Mouse (Mus musculus) megakaryocyte, embryonic 14.5 days (primary cell): ENCODE results near the gene Ddt. TPM values are rescaled to one million over a fixed set of nuclear protein-coding genes. Genes with fewer than 3 reads are reported as not detected.
A peak's percentile ranks its signal among the peaks of the same experiment; 100 is the strongest.
"Not testable (repeated sequence)": the region's sequence is repeated elsewhere in the genome, so short reads cannot be mapped to it uniquely, and the experiment has no call there.

Experiments used
- H3K27me3 ChIP-seq: replicated peaks from 2 replicates; pipeline ENCODE3; 2012; ENCODE audit warnings: inconsistent platforms
- H3K36me3 ChIP-seq: replicated peaks from 2 replicates; pipeline ENCODE3; 2012; ENCODE audit warnings: low read length, inconsistent platforms, mixed read lengths
- H3K4me1 ChIP-seq: 2 replicates; pipeline ENCODE4 v1.6.1; 2012; ENCODE audit warnings: inconsistent platforms
- H3K4me3 ChIP-seq: replicated peaks from 2 replicates; pipeline ENCODE3; 2012; ENCODE audit warnings: moderate library complexity, mild to moderate bottlenecking, inconsistent platforms
- H3K9me3 ChIP-seq: 2 replicates; pipeline ENCODE4 v1.6.1; 2012; ENCODE audit warnings: inconsistent platforms
- FLI1 ChIP-seq: IDR thresholded peaks from 2 replicates; pipeline ENCODE4 v1.6.1; 2012; ENCODE audit warnings: low read length, inconsistent platforms, mixed read lengths
- GATA1 ChIP-seq: IDR thresholded peaks from 3 replicates; pipeline ENCODE4 v1.6.1; 2012; ENCODE audit warnings: mixed read lengths, low read length, inconsistent platforms, borderline replicate concordance
- polyA plus RNA-seq: library from polyadenylated mRNA; stranded (reverse); fragments of >175 nt; gene quantifications from 2 replicates; pipeline ENCODE4 v1.2.3, GENCODE M21; 2012; ENCODE audit warnings: low replicate concordance; ENCODE audit not compliant: insufficient read depth

Ddt gene
- polyA plus RNA-seq, 1 experiment: 91.0 TPM

DNA sequence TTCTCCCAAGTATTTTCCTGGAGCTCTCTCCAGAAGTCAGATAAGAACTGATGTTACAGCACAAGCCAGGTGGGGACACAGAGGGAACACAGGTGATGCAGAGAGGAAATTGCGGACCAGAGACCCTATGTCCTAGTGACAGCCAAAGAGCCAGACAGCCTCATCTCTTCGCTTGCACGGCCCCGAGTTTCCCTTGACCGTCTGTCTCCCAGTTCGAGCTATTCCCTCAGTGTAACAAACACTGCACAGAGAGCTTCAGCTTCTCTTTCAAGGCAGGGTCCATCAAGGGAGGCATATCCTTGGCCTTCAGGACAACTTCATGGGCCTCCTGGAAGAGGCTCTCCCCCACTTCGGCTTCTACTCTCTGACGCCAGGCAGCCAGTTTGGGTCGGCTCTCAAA is 1.4 kb upstream of the Ddt start:
- no peaks in the 10 kb centered on the region for H3K36me3 ChIP-seq

DNA sequence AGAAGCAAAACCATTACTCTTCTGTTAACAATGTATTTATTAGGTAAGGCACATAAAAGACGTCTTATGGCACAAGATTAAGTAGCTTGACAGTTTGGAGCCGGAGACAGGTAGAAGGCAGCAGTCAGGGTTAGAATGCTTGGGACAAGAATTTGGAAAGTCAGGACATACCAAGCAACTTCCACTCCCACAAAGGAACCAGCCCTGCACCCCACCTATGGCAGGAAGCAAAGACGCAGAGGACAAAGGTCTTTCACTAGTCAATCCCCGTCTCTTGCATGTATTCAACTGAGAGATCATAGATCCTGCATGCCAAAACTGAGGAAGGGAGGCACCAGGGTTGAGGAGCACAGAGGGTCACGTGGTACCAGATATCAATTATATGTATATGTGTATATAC is 888 bp upstream of the Ddt start:
- H3K36me3 ChIP-seq: no peaks in the 10 kb centered on the region
- peaks cover 16% of the 10 kb centered on the region for H3K4me1 ChIP-seq
- H3K9me3 ChIP-seq: no peaks in the 10 kb centered on the region
- H3K4me3 ChIP-seq: no peak overlapping the region
- peaks cover 21% of the 10 kb centered on the region for H3K27me3 ChIP-seq
- TF ChIP-seq FLI1 (no peak), GATA1 (no peak)

More for the DNA sequence above, 1.4 kb upstream of the Ddt start:
- no peaks in the 10 kb centered on the region for H3K9me3 ChIP-seq
- H3K4me1 ChIP-seq: peaks cover 18% of the 10 kb centered on the region
- TF ChIP-seq FLI1 (no peak), GATA1 (no peak)
- H3K27me3 ChIP-seq: peaks cover 26% of the 10 kb centered on the region
- H3K4me3 ChIP-seq: no peak overlapping the region

DNA sequence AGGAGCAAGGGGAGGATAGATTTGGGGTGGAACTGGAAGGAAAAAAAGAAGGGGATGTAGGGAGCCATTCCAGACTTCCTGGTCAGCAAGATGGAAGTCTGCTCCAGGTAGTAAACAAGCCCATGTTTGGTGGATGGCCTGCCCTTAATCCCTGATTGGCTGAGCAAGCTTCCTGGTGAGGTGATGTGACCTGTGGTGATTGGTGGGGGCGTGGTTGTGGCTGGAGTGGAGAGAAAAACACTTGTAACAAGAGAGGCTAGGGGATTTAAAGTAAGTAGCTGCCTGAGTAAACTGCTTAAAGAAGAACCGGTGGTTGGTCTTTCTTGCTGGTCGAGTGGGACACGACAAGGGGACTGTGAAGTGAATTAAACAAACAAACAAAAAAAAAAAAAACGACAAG is 5.5 kb downstream of the Ddt start:
- H3K27me3 ChIP-seq, H3K36me3 ChIP-seq, H3K9me3 ChIP-seq, H3K4me3 ChIP-seq: not testable (repeated sequence)
- peaks cover 31% of the 10 kb centered on the region for H3K4me1 ChIP-seq

DNA sequence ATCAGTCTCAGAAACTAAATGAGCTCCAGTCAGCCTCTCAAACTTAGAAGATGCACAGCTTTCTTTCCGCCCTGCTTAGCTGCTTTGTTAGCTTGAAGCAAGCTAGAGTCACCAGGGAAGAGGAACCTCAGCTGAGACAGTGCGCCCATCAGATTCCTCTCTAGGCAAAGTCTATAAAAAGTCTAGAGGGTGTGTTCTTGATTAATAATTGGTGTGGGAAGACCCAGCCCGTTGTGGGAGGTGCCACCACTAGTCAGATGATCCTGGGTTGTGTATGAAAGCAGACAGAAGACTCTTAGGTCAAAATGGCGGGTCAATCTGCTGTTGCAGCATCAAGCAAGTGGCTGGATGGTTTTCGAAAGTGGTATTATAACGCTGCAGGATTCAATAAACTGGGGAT is 6.4 kb downstream of the Ddt start:
- H3K9me3 ChIP-seq: no peaks in the 10 kb centered on the region
- no peak overlapping the region for H3K4me3 ChIP-seq
- H3K36me3 ChIP-seq: peaks cover 2% of the 10 kb centered on the region
- peaks cover 28% of the 10 kb centered on the region for H3K4me1 ChIP-seq
- H3K27me3 ChIP-seq: peaks cover 4% of the 10 kb centered on the region
- TF ChIP-seq FLI1 (no peak), GATA1 (no peak)

DNA sequence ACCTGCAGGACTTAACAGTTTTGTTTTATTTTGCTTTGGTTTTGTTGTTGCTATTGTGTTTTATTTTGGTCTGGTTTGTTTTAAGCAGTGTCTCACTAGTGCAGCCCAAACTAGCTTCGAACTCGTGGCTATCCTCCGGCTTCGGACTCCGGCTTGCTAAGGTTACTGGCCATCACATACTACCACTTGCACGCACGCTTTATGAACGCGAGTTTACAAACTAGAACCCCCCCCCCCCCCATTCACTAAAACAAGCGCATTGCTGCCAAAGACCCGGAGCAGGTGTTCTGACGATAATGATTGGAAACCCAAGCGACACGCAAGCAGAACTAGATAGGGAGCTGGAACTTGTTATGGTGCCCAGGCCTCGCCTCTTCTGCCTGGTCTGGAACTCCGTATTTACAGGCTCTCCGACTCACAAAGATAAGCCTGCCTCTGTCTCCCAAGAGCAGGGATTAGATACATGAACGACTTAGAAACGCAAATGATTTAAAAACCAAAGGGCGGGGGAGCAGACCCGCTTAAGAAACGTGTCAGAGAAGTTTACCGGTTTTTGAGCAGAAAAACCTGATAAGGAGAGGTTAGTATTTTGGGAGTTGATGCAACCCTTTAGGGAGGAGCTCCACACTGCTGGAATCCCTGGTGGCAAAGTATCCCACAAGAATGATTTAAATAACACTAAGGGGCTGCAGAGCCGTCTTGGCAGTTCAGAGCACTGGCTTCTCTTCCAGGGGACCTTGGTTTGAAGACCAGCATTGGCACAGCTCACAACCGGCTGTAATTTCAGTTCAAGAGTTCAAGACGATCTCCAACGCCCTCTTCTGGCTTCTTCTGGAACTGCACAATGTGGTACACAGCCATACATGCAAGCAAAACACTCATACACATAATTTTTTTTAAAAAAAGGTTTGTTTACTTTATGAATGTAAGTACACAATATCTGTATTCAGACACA is 8.4 kb downstream of the Ddt start:
- Histone ChIP-seq H3K4me1 (peaks cover 33% of the 10 kb centered on the region), H3K36me3 (peaks cover 19% of the 10 kb centered on the region), H3K27me3 (no peaks in the 10 kb centered on the region), H3K9me3 (no peaks in the 10 kb centered on the region), H3K4me3 (peak overlapping the region; percentile 99)
- no peak for TF ChIP-seq FLI1

DNA sequence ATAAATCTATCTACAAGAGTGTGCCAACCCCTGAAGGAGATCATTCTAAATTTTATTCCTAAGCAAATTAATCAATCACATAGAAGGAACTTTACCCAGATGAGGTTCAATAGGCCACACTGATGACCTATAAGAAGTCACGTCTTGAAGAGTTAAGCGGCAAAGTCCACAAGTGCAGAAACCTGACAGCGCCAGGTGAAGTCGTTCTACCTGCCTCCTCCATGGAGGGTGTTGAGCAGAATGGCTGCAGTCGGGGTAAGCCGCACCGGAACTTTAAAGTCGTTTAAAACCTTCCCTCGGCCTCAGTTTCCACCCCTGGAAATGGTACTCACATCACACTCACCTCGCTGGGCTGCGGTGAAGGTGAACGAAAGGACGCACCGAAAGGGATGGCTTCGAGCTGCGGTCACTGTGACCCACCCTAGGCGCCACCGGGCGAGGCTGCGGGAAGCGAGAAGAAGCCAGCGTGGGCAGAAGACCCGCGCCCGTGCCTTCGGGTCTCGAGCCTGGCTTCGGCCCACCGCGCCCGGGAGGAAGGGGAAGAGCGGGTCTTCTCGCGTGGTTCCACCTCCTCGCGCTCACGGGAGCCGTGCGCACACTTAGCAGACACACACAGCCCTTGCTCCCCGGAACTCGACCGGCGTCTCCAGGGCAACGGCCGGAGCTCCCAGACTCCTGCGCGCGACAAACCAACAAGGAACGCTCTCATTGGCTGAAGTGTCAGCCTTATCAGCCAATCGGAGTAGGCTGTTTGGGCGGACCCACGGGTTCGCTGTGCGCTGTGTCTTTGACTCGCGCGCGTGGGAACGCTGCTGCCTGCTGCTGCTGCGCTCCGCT is 9.3 kb downstream of the Ddt start, which contains the start of gene Cabin1:
Cabin1 (minus strand) TSS at position 660 of the 837 bp plus-strand sequence.
- peak within 1 kb of the TSS; percentile 99 for H3K4me3 ChIP-seq
- H3K27me3 ChIP-seq: no peaks in the 10 kb centered on the region
- H3K36me3 ChIP-seq: peaks cover 28% of the 10 kb centered on the region
- TF ChIP-seq GATA1: no peak
- no peak for TF ChIP-seq FLI1
- H3K9me3 ChIP-seq: no peaks in the 10 kb centered on the region
- H3K4me1 ChIP-seq: peaks cover 33% of the 10 kb centered on the region

DNA sequence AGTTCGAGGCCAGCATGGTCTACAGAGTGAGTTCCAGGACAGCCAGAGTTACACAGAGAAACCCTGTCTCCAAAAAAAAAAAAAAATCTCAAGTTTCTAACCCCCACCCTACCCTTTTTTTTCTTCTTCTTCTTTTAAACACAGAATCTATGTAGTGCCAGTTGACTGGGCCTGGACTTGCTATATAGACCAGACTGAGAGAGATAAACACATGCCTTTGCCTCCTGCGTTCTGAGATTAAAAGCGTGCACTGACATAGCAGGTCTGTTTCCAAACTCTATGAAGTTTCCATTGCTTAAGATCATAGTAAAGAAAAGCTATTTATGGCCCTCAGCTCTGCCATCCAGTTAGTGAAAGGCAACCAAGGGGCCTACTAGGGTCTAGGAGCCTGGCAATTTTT is 10.8 kb downstream of the Ddt start:
- no peaks in the 10 kb centered on the region for H3K9me3 ChIP-seq
- peaks cover 41% of the 10 kb centered on the region for H3K36me3 ChIP-seq
- no peak overlapping the region for H3K4me3 ChIP-seq
- peaks cover 29% of the 10 kb centered on the region for H3K4me1 ChIP-seq
- H3K27me3 ChIP-seq: no peaks in the 10 kb centered on the region
- TF ChIP-seq GATA1: no peak

DNA sequence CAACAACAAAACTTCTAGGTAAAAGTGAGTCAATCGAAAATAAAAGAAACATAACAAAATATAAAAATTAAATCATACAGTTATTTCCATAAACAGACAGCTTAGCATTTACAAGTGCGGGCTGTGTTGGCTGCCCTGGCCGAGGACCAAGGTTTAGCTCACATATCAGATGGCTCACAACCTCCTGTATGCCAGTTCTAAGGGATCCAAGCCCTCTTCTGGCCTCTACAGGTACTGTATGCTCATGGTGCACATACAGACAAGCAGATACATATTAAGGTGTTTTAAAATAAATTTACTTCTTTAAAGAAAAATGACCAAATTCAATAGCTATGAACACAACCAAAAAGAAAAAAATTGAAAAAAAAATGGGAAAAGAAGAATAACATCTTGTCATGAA is 12.9 kb downstream of the Ddt start:
- no peak for TF ChIP-seq GATA1
- TF ChIP-seq FLI1: no peak
- Histone ChIP-seq H3K4me3 (no peak overlapping the region), H3K27me3 (no peaks in the 10 kb centered on the region), H3K4me1 (peaks cover 33% of the 10 kb centered on the region), H3K9me3 (no peaks in the 10 kb centered on the region), H3K36me3 (peaks cover 61% of the 10 kb centered on the region)

DNA sequence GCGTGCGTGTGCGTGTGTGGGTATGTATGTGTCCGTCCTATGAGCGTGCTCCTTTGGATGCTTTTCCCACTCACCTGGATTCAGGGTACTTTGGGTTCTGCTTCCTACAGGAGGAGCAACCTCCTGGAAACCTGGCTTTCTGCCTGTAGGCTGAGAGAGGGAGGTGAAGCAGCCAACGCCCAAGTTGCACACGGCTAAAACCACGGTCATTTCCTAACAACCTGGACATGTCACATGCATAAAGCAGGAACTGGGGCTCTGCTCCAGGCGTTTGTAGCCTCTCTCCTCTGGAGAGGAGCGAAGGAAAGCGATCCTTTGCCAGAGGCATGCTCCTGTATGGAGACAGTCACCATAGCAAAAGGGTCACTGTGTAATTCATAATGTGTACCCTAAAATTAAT is 16.5 kb downstream of the Ddt start:
- H3K27me3 ChIP-seq: no peaks in the 10 kb centered on the region
- H3K9me3 ChIP-seq: no peaks in the 10 kb centered on the region
- no peak overlapping the region for H3K4me3 ChIP-seq
- H3K4me1 ChIP-seq: peaks cover 12% of the 10 kb centered on the region
- no peak for TF ChIP-seq FLI1
- TF ChIP-seq GATA1: no peak
- peaks cover 94% of the 10 kb centered on the region for H3K36me3 ChIP-seq

DNA sequence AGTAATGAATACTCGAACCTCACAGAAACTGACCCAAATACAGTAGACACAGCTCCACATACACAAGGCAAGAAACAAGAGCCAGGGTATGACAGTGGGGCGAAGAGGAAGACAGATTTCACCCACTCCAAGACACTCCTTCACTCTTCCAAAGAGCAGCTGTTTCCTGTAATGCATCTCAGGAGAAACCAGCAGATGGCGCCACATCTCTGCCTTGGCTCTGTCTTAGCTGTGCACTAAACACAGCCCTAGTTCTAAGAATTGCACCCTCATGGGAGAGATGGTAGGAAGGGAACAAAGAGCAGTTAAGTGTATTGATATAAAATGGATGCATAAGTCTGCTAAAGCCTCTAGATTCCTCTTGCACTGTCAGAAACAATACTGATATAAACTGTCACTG is 29.2 kb downstream of the Ddt start:
- no peak overlapping the region for H3K4me3 ChIP-seq
- no peaks in the 10 kb centered on the region for H3K27me3 ChIP-seq
- TF ChIP-seq FLI1 (no peak), GATA1 (no peak)
- H3K36me3 ChIP-seq: peaks cover 96% of the 10 kb centered on the region
- peaks cover 26% of the 10 kb centered on the region for H3K4me1 ChIP-seq
- H3K9me3 ChIP-seq: no peaks in the 10 kb centered on the region
